Mouse (Mus musculus) stomach, postnatal 0 days (tissue): ENCODE measurements at regions not wholly inside any gene's neighbourhood (a gene's known extent, or its start where the extent isn't known, plus 50 kb on each side); places are given as distances from the start of the nearest gene placed in this dataset.

Experiments
- CTCF ChIP-seq: IDR thresholded peaks from 2 replicates; pipeline ENCODE4 v1.5.1; 2016; ENCODE audit warnings: antibody characterized with exemption, low read depth, mild to moderate bottlenecking, moderate library complexity
- EP300 ChIP-seq: optimal IDR thresholded peaks from 2 replicates; pipeline ENCODE3; 2016; ENCODE audit warnings: antibody characterized with exemption

DNA sequence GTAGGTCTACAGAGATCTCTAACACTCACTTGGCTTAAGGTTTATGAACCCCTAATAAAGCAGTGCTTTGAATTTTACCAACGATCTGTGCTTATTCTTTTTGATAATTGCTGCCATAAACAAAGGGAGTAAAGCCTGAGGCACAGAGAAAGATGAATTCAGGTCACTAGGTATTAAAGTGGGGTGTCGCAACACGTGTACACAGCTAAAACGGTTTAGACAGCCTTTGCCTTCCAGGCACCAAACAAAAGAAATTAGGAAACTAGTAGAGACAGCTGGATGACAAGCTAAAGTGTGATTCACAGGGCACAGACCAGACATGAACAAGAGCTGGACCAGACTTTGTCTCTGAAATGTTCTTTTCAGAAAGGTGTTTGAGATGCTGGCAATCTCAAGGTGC lies 140.8 kb downstream of the Il15 start:
- no peak for TF ChIP-seq CTCF
- TF ChIP-seq EP300, result no peak
